Mouse (Mus musculus): ENCODE data around the gene 1110002E22Rik. TPM values are rescaled to one million over a fixed set of nuclear protein-coding genes. Genes with fewer than 3 reads are reported as not detected.

Gene 1110002E22Rik
- polyA plus RNA-seq, 1 experiment, result 0.74 TPM

GRCm38 (mm10) chr3:138123842-138124241, 59.0 kb downstream of the 1110002E22Rik start:
- no peak overlapping the region for H3K4me3 ChIP-seq (ENCODE audit: control insufficient read depth, insufficient read depth, low read length)
- no peaks in the 10 kb centered on the region; the same call in 1 of the 2 replicates for H3K4me1 ChIP-seq (replicated peaks; ENCODE audit: control insufficient read depth, insufficient read depth, low read length)
- H3K36me3 ChIP-seq (ENCODE audit: control insufficient read depth, insufficient read depth, low read length), result no peaks in the 10 kb centered on the region
- no peak overlapping the region for H3K27ac ChIP-seq (ENCODE audit: control insufficient read depth, insufficient read depth, low read length)
- no peaks in the 10 kb centered on the region for H3K27me3 ChIP-seq (ENCODE audit: control insufficient read depth, insufficient read depth, low read length)
- no peak for DNase-seq
- TF ChIP-seq POLR2A (IDR thresholded peaks at IDR 0.05; ENCODE audit: control insufficient read depth, extremely low read depth, insufficient read depth, low read length, poor library complexity) (no peak), CTCF (IDR thresholded peaks at IDR 0.05; ENCODE audit: borderline replicate concordance, control insufficient read depth, extremely low read depth, insufficient read depth, low read length, poor library complexity) (no peak)
- 96% methylated on average over 10 of the region's 10 CpGs for WGBS

GRCm38 (mm10) chr3:138129110-138129509, 64.3 kb downstream of the 1110002E22Rik start:
- no peaks in the 10 kb centered on the region for H3K4me1 ChIP-seq (replicated peaks; ENCODE audit: control insufficient read depth, insufficient read depth, low read length)
- 98% methylated on average over 6 of the region's 6 CpGs for WGBS
- H3K27me3 ChIP-seq (ENCODE audit: control insufficient read depth, insufficient read depth, low read length), result no peaks in the 10 kb centered on the region
- H3K36me3 ChIP-seq (ENCODE audit: control insufficient read depth, insufficient read depth, low read length), result no peaks in the 10 kb centered on the region
- TF ChIP-seq CTCF (IDR thresholded peaks at IDR 0.05; ENCODE audit: borderline replicate concordance, control insufficient read depth, extremely low read depth, insufficient read depth, low read length, poor library complexity) (no peak), POLR2A (IDR thresholded peaks at IDR 0.05; ENCODE audit: control insufficient read depth, extremely low read depth, insufficient read depth, low read length, poor library complexity) (no peak)
- DNase-seq, result no peak
- H3K27ac ChIP-seq (ENCODE audit: control insufficient read depth, insufficient read depth, low read length), result no peak overlapping the region
- no peak overlapping the region for H3K4me3 ChIP-seq (ENCODE audit: control insufficient read depth, insufficient read depth, low read length)

GRCm38 (mm10) chr3:138130692-138131091, 65.8 kb downstream of the 1110002E22Rik start:
- 87% methylated on average over 1 of the region's 1 CpGs for WGBS
- TF ChIP-seq CTCF (IDR thresholded peaks at IDR 0.05; ENCODE audit: borderline replicate concordance, control insufficient read depth, extremely low read depth, insufficient read depth, low read length, poor library complexity) (no peak), POLR2A (IDR thresholded peaks at IDR 0.05; ENCODE audit: control insufficient read depth, extremely low read depth, insufficient read depth, low read length, poor library complexity) (no peak)
- no peak overlapping the region for H3K4me3 ChIP-seq (ENCODE audit: control insufficient read depth, insufficient read depth, low read length)

More at GRCm38 (mm10) chr3:138130692-138131091, 65.8 kb downstream of the 1110002E22Rik start:
- DNase-seq, result no peak
- Histone ChIP-seq H3K27me3 (ENCODE audit: control insufficient read depth, insufficient read depth, low read length) (no peaks in the 10 kb centered on the region), H3K27ac (ENCODE audit: control insufficient read depth, insufficient read depth, low read length) (no peak overlapping the region), H3K4me1 (replicated peaks; ENCODE audit: control insufficient read depth, insufficient read depth, low read length) (no peaks in the 10 kb centered on the region), H3K36me3 (ENCODE audit: control insufficient read depth, insufficient read depth, low read length) (no peaks in the 10 kb centered on the region)

Other genes starting within 250 kb of the 1110002E22Rik start
- 2,509 and 3,151 TPM in 2 replicates for gene H2afz, start 200.6 kb upstream of the 1110002E22Rik start, polyA plus RNA-seq (2012; rRNA removed)
- gene Dnajb14, start 197.4 kb upstream of the 1110002E22Rik start, polyA plus RNA-seq (2012; rRNA removed), result 2.8 and 2.9 TPM in 2 replicates
- 39.0 and 45.9 TPM in 2 replicates for gene Lamtor3, start 146.5 kb upstream of the 1110002E22Rik start, polyA plus RNA-seq (2012; rRNA removed)
- 13.9 and 16.0 TPM in 2 replicates for gene Dapp1, start 83.5 kb upstream of the 1110002E22Rik start, polyA plus RNA-seq (2012; rRNA removed)
- gene Gm5105, start 2.3 kb downstream of the 1110002E22Rik start, polyA plus RNA-seq (2012; rRNA removed), result not detected in 2 replicates
- gene Trmt10a, start 78.4 kb downstream of the 1110002E22Rik start, polyA plus RNA-seq (2012; rRNA removed), result 2.1 and 2.2 TPM in 2 replicates
- 1.4 and 1.6 TPM in 2 replicates for gene Mttp, start 79.9 kb downstream of the 1110002E22Rik start, polyA plus RNA-seq (2012; rRNA removed)
- not detected in 2 replicates for gene 4930579F01Rik, start 128.8 kb downstream of the 1110002E22Rik start, polyA plus RNA-seq (2012; rRNA removed)
- 0.03 and 0.16 TPM in 2 replicates for gene Adh7, start 152.7 kb downstream of the 1110002E22Rik start, polyA plus RNA-seq (2012; rRNA removed)
- 10.4 and 13.1 TPM in 2 replicates for gene Adh1, start 195.9 kb downstream of the 1110002E22Rik start, polyA plus RNA-seq (2012; rRNA removed)
- gene Adh6a, start 248.2 kb downstream of the 1110002E22Rik start, polyA plus RNA-seq (2012; rRNA removed), result 0.11 and 0.13 TPM in 2 replicates

Measured in thymus, adult 2 months (tissue).